Mouse (Mus musculus) duodenum, adult 2 months (tissue): ENCODE results near the gene Lbx2. TPM values are rescaled to one million over a fixed set of nuclear protein-coding genes. Genes with fewer than 3 reads are reported as not detected.

Experiments
- polyA plus RNA-seq: library from polyadenylated mRNA; depleted of rRNA; stranded (reverse); fragments of >200 nt; gene quantifications from 2 replicates; pipeline ENCODE4 v1.2.3, GENCODE M21; 2012; ENCODE audit warnings: low replicate concordance; rRNA removed

Gene Lbx2
- polyA plus RNA-seq: 1.1 and 1.3 TPM in 2 replicates

GRCm38 (mm10) chr6:83086121-83087035, at the start of gene Lbx2:
TSS of gene Lbx2 (plus strand) at chr6:83086367.

GRCm38 (mm10) chr6:83054074-83054851, 31.9 kb upstream of the Lbx2 start, which contains the start of gene Aup1:
TSS of gene Aup1 (plus strand) at chr6:83054521.

GRCm38 (mm10) chr6:83054871-83055431, 31.2 kb upstream of the Lbx2 start, which contains the start of gene Htra2:
TSS of gene Htra2 (minus strand) at chr6:83055273.

GRCm38 (mm10) chr6:83057790-83058189, 28.4 kb upstream of the Lbx2 start, which contains the start of gene Dqx1:
TSS of gene Dqx1 (plus strand) at chr6:83057844.

GRCm38 (mm10) chr6:83070247-83070310, 16.1 kb upstream of the Lbx2 start, which contains the start of gene Tlx2:
TSS of gene Tlx2 (minus strand) at chr6:83070293.

GRCm38 (mm10) chr6:83077630-83078323, 8.4 kb upstream of the Lbx2 start, which contains the start of gene Pcgf1:
TSS of gene Pcgf1 (plus strand) at chr6:83077869.

GRCm38 (mm10) chr6:83101316-83101687, 15.1 kb downstream of the Lbx2 start, which contains the start of the genes Ccdc142 and Gm42688:
TSS of gene Ccdc142 (plus strand) at chr6:83101601.
TSS of gene Gm42688 (plus strand) at chr6:83101617.

GRCm38 (mm10) chr6:83108762-83109668, 22.8 kb downstream of the Lbx2 start, which contains the start of gene Mrpl53:
TSS of gene Mrpl53 (plus strand) at chr6:83109040.

GRCm38 (mm10) chr6:83115011-83115671, 29.0 kb downstream of the Lbx2 start, which contains the start of gene Mogs:
TSS of gene Mogs (plus strand) at chr6:83115496.

GRCm38 (mm10) chr6:83120930-83121862, 35.0 kb downstream of the Lbx2 start, which contains the start of gene Wbp1:
TSS of gene Wbp1 (minus strand) at chr6:83121559.

GRCm38 (mm10) chr6:83125331-83125730, 39.2 kb downstream of the Lbx2 start, which contains the start of gene Ino80b:
TSS of gene Ino80b (minus strand) at chr6:83125431.

GRCm38 (mm10) chr6:83134951-83135513, 48.9 kb downstream of the Lbx2 start, which contains the start of gene Rtkn:
TSS of gene Rtkn (plus strand) at chr6:83135463.

Other genes starting within 250 kb of the Lbx2 start
- gene Sema4f, start 146.6 kb upstream of the Lbx2 start, polyA plus RNA-seq: 0.37 and 0.41 TPM in 2 replicates
- gene M1ap, start 139.5 kb upstream of the Lbx2 start, polyA plus RNA-seq: 0.46 TPM in 1 of 2 replicates, not detected in the other
- 5.2 and 5.9 TPM in 2 replicates for gene Dok1, start 52.9 kb upstream of the Lbx2 start, polyA plus RNA-seq
- gene Loxl3, start 52.2 kb upstream of the Lbx2 start, polyA plus RNA-seq: 0.98 and 1.3 TPM in 2 replicates
- 823 and 950 TPM in 2 replicates for gene Aup1, start 31.8 kb upstream of the Lbx2 start, polyA plus RNA-seq
- gene Htra2, start 31.1 kb upstream of the Lbx2 start, polyA plus RNA-seq: 24.9 and 33.2 TPM in 2 replicates
- gene Dqx1, start 28.5 kb upstream of the Lbx2 start, polyA plus RNA-seq: 38.3 and 46.4 TPM in 2 replicates
- gene Tlx2, start 16.1 kb upstream of the Lbx2 start, polyA plus RNA-seq: 6.0 and 9.6 TPM in 2 replicates
- gene Pcgf1, start 8.5 kb upstream of the Lbx2 start, polyA plus RNA-seq: 6.3 and 8.7 TPM in 2 replicates
- gene Ccdc142, start 15.2 kb downstream of the Lbx2 start, polyA plus RNA-seq: 10.7 and 21.4 TPM in 2 replicates
- 5.3 and 7.2 TPM in 2 replicates for gene Gm42688, start 15.2 kb downstream of the Lbx2 start, polyA plus RNA-seq
- gene Mrpl53, start 22.7 kb downstream of the Lbx2 start, polyA plus RNA-seq: 55.7 and 58.1 TPM in 2 replicates
- 51.8 and 63.1 TPM in 2 replicates for gene Mogs, start 29.1 kb downstream of the Lbx2 start, polyA plus RNA-seq
- gene Wbp1, start 35.2 kb downstream of the Lbx2 start, polyA plus RNA-seq: 246 and 297 TPM in 2 replicates
- gene Ino80b, start 39.1 kb downstream of the Lbx2 start, polyA plus RNA-seq: 48.4 and 118 TPM in 2 replicates
- gene Rtkn, start 49.1 kb downstream of the Lbx2 start, polyA plus RNA-seq: 115 and 204 TPM in 2 replicates
- 1.0 and 1.3 TPM in 2 replicates for gene Wdr54, start 70.0 kb downstream of the Lbx2 start, polyA plus RNA-seq
- gene 1700003E16Rik, start 70.0 kb downstream of the Lbx2 start, polyA plus RNA-seq: 0.15 and 0.22 TPM in 2 replicates
- gene Dctn1, start 79.6 kb downstream of the Lbx2 start, polyA plus RNA-seq: 119 and 175 TPM in 2 replicates
- 31.0 and 32.6 TPM in 2 replicates for gene Slc4a5, start 133.5 kb downstream of the Lbx2 start, polyA plus RNA-seq
- gene Mthfd2, start 239.5 kb downstream of the Lbx2 start, polyA plus RNA-seq: 1.2 and 4.1 TPM in 2 replicates
- 14.7 and 20.9 TPM in 2 replicates for gene Mob1a, start 239.6 kb downstream of the Lbx2 start, polyA plus RNA-seq